Mouse (Mus musculus) T-helper 1 cell (primary cell): Measurements from ENCODE around the gene 6820408C15Rik.

ENCODE experiments used
- in situ Hi-C: fragments of 300-600 bp; cut with MboI, MseI; formaldehyde crosslinking; loops from one replicate; pipeline ENCODE4 v1.15.1; 2025; ENCODE audit warnings: high pct_unique_total_duplicates

6820408C15Rik gene

DNA sequence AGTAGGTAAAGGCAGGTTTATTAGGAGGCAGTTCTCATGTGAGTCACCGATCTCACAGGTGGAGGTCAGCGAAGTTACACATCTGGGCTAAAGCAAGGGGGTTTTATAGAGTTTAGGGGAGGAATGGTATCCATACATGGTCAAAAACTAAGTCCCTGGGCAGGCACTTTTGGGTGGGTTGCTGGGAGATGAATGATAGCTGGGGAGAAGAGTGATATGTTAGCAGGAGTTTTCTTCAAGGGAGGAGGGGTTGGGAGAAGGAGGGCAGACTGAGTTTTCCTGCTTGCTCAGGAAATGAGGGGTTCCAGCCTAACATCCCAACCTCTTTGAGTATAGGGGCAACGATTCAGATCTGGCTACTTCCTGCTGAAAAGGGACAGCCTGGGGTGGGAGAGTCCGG lies at the start of gene 6820408C15Rik:
Gene 6820408C15Rik (plus strand): TSS at position 301 of the 400 bp plus-strand sequence.
- in situ Hi-C loops, result no loop called here

DNA sequence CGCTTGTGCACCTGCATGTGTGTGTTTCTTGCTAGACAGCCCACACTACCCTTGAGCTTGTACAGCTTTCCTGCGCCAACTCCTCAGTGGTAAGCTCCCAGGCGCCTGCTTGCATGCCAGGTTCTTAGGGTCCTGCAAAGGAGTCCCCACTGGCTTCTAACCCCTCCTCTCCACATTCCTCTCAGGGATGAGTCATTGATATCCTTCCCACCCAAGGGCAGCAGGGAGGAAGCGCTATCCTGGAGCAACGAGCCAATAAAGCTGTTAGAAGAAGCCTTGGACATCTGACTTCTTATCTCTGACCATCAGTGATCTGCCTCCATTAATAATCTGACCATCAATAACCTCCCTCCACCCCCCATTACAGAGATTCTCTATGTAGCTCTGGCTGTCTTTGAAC lies 47.5 kb upstream of the 6820408C15Rik start:
- in situ Hi-C loops, result loop anchor here (5.0 kb wide), 1 partner anchor 261 kb away; the partner anchor contains the start of gene Srxn1

DNA sequence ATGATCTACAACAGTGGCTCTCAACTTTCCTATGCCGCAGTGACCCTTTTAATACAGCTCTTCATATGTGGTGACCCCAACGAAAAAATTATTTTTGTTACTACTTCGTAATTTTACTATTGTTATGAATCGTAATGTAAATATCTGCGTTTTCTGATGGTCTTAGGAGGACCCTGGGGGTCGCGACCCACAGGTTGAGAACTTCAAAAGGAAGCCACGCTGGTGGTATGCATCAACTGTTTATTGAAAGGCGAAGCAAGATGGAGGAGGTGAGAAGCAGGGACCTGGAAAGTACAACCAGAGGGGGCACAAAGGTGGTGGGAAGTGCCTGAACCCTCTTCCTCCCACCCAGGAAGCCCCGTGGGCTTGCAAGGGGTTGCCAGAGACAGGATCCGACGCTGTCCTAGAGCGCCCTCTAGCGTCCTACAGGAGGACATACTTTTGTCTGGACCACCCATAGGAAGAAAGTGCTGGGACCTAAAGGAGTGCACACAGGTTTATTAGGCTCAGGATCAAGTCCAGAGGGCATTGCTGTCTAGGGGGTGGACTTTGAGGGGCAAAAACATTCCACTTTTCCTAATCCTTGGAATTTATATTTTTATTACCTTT lies 46.8 kb upstream of the 6820408C15Rik start:
- in situ Hi-C loops, result loop anchor here (5.0 kb wide), 1 partner anchor 261 kb away; the partner anchor contains the start of gene Srxn1

DNA sequence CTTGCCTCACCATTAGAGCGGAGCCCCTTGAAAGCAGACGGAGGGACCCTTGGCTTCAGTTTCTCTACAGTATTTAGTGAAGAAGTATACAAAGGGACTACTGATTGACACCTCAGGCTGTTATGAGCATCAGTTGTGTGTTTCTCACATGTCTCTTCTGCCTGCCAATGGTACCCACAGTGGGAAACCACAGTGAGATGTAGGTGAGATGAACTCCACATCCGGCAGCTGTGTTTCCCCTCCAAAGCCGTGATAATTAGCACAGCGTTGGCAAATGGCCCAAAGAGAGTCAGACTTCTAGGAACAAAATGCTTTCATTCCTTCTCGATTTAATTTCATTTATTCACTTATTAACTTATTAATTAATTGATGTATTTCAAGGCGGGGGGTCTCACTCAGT lies 43.3 kb upstream of the 6820408C15Rik start:
- in situ Hi-C loops, result no loop called here

DNA sequence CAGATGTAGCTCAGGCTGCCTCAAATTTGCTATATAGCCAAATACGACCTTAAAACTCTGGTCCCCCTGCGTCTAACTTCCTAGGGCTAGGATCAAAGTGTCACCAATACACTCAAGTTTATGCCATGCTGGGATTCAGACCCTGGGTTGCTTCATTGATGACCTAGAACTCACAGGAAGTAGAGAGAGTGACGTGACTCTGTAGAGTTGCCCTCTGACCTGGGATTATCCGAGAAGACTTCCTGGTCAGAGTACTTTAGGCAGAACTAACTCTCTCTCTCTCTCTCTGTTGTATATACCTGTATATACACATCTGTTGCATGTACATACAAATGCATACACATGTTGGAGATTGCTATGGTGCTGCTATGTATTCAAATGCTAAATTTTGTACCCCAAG lies 42.7 kb upstream of the 6820408C15Rik start:
- in situ Hi-C loops, result no loop called here

DNA sequence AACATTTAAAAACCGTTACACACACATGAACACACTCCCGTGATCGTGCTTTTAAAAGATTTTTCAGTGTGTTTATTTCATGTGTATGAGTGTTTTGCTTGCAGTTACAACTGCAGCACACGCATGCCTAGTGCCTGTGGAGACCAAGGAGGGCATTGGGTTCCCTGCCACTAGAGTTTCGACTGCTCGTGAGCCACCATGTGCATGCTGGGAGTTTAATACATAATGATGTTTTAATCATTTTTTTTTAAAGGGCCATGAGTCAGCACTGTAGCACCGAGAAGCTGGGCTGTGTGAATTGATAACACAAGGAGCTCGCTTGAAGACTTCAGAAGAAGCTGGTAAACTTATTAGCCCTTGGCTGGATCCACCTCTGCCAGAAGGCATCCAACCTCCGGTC lies 41.8 kb upstream of the 6820408C15Rik start:
- in situ Hi-C loops, result no loop called here

DNA sequence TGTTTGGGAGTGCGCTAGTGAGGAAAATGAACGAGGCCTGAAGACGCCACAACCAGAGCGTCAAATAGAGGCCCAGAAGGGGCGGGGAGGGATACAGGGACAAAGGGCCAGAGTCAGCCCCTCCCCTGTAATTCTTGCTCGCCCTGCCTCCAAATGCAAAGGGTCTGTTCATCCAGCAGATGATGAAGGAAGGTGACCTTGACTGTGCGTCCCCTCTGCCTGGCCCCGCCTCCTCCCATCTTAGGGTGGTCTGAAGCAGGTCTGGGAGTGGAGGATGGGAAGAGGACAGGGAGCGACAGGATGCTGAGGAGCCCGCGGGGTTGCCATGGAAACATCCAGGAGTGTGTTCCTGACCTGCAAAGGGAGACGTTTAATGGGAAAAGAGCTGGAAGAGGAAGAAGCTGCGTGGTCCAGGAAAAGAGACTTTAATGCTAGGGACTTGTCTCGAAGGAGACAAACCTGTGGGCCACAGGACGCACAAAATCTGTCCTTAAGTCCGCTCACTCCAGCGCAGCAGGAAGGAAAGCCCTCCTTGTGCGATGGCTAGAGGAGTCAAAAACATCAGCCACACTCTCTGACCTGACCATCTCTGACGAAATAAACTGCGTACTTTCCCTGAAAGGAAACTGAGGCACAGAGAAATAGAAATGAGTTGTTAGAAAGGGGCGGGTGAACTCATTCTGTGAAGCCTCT lies 39.6 kb upstream of the 6820408C15Rik start:
- in situ Hi-C loops, result no loop called here

DNA sequence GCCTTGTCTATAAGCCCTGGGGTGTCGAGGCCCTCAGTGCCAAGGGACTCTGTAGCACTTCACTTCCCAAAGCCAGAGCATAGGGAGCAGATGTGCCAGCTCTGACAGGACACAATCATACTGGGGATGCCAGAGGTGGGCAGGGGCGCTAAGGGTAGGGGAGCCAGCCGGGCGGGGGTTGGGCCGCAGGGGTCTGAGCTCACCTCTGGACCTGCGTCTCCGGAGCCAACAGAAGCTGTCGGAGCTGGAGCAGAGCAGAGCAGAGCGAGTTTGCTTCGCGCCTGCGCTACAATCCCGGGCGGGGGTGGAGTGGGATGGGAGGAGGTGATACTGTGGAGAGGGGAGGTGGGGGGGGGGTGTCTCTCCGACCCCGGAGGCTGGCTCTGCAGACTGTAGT lies 39.0 kb upstream of the 6820408C15Rik start, which contains the start of gene Nrsn2:
Gene Nrsn2 (minus strand): TSS at position 294 of the 397 bp plus-strand sequence.
- in situ Hi-C loops, result no loop called here

DNA sequence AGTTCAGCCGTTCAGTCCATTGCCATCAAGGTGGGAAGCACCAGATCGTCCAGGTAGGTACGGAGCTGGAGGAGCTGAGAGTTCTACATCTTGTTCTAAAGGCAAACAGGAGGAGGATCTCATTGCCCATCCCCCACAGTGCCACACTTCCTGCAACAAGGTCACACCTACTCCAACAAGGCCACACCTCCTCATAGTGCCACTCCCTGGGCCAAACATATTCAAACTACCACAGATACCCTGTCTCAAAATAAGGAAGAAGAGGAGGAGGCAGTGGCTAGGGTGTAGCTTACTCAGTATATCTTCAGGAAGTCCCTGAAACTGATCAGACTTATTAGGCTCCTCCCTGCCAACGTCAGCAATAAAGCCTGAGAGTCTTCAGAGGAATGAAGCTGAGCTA lies 31.2 kb upstream of the 6820408C15Rik start:
- in situ Hi-C loops, result no loop called here

DNA sequence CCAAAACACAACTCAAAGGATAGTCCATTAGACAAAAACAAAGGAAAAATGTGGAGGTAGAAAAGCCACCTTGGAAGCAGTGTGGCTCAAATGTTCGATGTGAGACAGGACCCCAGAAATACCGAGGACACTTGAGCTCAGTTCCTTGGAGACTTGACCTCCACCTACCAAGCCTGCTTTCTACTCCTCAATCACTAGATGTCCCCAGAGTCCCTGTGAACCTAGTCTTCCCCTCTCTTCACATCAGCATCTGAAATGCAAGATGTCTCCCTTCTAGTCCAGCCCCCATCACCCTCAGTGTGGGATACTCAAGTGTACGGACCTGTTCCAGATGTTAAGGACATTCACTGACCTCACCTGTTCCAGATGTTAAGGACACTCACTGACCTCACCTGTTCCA lies 22.6 kb upstream of the 6820408C15Rik start:
- in situ Hi-C loops, result loop anchor here (10.0 kb wide), 1 partner anchor 1718 kb away; no protein-coding TSS in a partner anchor

DNA sequence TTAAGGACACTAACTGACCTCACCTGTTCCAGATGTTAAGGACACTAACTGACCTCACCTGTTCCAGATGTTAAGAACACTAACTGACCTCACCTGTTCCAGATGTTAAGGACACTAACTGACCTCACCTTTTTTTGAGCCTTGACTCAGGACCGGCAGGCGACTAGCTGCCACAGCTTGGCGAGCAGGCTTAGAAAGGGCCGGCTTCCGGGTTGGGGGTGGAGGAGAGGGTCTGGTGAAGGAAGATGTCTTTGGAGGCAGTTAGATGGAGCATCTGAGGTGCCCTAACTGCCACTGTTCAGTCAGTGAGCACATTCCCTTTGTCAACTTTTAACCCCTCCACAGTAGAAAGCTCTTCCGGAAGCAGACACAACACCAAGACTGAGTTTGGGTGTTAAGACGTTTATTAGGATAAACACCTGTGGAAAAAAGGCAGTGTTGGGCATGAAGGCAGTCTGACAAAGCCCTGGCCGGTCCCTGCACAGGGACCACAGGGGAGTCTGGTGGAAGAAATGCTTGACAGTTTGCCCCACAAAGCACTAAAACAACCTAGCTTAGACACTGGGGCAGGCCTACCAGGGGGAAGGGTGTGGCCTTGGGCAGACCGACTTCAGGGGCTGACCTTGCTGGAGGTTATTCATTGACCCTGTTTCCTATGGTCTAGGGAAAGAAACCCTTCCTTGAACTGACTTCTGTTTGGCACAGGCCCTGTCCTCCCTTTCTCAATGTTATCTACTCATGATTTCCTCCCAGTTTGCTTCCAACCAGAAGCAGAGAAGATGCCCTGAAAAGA lies 22.0 kb upstream of the 6820408C15Rik start:
- in situ Hi-C loops, result loop anchor here (10.0 kb wide), 1 partner anchor 1719 kb away; no protein-coding TSS in a partner anchor

DNA sequence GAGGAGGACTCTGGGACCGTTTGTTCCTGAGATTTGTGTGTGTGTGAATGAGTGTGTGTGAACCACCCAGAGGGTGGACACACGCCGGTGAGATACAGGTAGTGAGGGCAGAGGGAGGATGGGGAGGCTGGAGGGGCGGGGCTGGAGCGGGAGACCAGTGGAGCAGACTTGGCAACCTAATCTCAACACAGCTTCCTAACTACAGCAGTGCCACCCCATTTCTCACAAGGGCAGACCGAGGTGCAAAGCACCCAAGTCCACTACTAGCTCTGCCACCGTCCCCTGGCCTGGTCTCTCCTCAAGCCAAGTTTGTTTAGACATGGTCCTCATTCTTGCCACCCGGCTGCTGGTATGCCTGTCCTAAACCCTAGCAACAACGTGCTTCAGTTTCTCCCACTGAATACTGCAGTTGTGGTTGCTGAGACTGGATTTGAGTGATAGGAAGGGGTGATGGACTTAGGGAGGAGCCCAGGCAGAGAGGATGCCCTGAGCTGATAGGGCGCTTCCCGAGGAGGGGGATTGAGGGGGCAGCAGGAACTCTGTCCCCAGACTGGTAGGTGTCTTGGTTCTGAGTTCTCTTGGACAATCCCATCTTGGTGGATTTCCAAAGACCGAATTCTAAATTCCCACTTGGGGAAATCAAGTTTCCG lies 20.0 kb upstream of the 6820408C15Rik start:
- in situ Hi-C loops, result loop anchor here (10.0 kb wide), 1 partner anchor 1721 kb away; no protein-coding TSS in a partner anchor

DNA sequence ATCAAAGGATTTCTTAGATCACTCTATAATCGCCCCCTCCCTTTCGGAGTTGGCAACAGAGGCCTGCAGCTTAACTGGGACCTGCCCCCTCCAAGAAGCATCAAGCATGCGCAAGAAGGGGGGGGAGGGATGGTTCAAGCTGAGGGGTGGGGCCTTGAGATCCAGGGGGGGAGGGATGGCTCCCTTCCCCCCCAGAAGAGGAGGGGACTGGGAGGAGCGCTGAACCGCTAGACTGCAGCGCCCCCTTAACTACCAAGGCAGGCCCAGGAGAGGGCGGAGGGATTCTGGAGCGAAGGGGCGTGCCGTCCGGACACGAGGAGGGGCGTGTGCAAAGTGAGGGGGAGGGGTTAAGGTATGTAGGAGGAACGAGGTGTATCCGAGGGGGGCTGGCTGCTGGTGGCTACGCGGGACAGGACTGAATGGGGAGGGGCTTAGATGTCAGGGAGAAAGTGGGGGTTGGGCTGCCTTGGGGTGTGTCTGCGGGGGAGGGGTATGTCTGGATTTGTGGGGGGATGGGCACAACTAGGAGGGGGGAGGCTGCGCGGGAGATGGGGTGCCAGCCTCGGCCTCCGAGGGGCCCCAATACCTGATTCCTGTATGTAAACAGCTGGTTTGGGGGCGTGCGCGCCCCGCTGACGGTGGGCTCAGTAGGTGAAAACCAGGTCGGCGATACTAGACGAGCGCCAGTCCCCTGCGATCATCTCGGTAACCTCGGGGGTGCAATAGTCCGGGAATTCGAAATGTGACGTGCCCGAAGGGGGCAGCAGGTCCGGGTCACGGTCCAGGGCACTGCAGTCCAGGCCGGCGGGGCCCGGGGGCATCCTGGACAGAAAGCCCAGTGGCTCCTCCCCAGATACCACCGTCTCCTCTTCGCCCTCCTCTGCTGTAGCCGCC lies 19.0 kb upstream of the 6820408C15Rik start:
- in situ Hi-C loops, result loop anchor here (10.0 kb wide), 1 partner anchor 1722 kb away; no protein-coding TSS in a partner anchor

DNA sequence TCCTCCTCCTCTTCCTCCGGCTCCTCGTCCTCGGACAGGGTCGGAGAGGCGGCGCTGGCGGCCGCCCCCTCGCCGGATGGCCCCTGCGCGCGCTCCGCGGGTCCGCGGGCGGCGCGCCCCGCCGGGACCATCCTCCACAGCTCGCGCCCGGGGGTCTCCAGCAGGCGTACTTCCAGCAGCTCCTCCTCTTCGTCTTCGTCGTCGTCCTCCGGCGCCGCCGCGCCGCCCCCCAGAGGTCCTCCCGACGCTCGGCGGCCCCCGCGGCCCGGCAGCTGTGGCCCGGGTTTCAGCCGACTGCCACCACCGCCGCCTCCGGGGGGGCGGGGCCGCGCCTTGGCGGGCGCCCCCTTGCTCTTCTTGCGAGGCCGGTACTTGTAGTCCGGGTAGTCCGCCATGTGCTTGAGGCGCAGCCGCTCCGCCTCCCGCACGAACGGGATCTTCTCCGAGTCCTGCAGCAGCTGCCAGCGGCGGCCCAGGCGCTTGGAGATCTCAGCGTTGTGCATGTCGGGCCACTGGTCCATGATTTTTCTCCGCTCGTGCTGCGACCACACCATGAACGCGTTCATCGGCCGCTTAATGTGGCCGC lies 18.3 kb upstream of the 6820408C15Rik start:
- in situ Hi-C loops, result loop anchor here (10.0 kb wide), 1 partner anchor 1722 kb away; no protein-coding TSS in a partner anchor

DNA sequence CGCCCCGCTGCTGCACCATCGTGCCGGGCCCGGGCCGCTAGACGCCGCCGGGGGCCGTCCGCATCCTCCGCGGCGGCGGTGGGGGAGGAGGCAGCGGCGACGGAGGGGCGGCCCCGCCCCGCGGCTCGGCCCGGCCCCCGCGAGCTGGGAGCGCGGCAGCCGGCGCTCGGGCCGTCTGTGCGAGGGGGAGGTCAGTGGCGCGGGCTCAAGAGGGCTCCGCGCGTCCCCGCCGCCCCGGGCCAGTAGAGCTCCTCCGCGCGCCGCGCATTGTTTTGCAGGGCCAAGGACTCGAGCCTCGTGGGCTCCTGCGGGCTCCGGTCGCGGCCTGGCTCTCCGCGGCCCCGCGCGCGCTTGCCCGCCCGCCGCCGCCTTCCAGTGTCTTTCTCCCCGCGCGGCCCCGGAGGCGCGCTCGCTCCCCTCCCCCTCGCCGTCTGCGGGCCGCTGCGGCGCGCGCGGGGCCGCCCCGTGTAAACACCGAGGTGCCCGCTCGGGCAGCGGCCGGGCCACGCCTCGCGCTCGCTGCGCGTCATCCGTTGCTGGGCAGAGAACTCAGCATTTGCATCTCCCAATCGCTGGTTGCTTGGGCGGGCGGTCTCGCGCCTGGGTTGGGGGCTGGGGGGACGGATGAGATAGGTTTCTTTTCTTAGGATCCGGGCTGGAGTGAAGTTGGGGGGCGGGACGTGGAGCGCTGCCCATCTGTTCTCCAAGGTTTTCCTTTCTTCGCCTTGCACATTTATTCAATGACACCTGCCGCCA lies 17.5 kb upstream of the 6820408C15Rik start, which contains the start of gene Sox12:
Gene Sox12 (minus strand): TSS at position 384 of the 756 bp plus-strand sequence.
- in situ Hi-C loops, result loop anchor here (10.0 kb wide), 1 partner anchor 1723 kb away; no protein-coding TSS in a partner anchor

DNA sequence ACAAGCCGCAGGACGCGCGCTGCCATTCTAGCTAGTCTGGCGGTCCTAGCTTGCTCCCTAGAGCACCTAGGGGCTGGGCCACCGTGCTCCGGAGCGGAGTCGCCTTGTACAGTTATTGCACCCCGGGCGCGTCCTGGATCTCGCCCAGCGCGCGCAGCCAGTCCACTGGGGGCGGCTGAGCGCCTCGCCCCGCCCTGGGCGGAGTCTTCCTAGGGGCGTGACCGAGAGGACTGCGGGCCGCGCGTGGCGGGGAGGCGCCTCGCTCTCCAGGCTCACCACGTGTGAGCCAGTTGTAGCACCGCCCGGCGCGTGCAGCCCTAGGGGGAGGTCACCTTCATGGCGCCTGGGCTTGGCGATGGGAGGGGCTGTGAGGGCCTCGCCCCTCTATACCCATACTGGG lies 16.7 kb upstream of the 6820408C15Rik start:
- in situ Hi-C loops, result loop anchor here (10.0 kb wide), 1 partner anchor 1724 kb away; no protein-coding TSS in a partner anchor

DNA sequence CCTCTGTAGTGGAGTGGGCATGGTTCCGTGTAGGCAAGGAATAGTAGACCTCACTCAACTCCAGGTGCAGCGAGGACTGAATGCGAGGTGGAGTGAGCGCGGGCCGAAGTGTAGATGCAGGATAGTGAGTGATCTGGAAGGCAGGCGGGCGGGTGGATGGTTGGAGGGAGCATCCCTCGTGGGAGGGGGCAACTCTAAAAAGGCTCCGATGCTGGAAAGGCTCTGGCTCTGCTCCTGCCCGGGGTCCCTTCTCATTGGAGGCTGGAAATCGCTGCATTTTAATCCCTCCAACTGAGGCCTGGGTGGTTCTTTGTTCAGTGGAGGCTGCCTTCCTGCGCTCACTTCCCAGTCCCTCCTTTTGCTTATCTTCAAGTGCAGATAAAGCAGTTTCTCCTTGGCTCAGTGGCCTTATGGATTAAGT lies 16.3 kb upstream of the 6820408C15Rik start:
- in situ Hi-C loops, result loop anchor here (10.0 kb wide), 1 partner anchor 1724 kb away; no protein-coding TSS in a partner anchor

DNA sequence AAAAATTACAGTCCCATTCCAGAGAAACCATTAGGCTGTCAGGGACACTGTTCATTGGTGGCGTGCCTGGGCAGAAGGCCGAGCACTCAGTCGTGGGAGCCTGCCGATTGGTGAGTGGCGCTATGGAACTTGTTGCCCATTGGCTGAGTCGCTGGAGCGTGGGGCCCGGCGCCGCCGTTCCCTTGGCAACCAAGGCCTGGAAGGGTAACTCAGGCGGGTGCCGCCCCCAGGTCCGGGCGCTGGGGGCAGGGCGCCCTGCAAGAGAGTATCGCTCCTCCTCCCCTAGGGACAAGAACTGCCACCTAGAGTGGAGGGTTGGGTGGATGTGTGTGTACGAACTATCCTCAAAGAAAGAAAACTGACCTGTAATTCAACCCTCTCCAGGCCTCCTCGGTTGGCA lies 9.3 kb upstream of the 6820408C15Rik start:
- in situ Hi-C loops, result no loop called here

DNA sequence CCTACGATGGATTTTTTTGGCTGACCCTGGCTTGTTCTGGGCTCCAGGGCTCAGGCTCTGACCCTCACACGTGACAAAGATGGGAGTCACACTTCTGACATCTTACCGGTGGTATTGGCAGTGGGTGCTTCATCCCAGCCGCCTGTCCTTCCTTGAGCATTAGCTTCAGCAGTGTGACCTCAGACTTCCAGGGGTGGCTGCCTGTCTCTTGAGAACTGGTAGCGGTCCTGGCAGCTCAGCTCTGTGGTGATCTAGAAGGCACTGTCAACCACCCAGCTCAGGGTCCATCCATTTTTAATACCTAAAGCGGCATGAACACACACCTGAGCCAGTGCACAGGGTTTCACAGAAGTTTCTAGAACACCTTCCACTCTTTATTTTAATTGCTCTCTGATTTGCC lies 5.6 kb upstream of the 6820408C15Rik start:
- in situ Hi-C loops, result no loop called here
